Mouse (Mus musculus): ENCODE results near the gene Eomes. TPM values are rescaled to one million over a fixed set of nuclear protein-coding genes. Genes with fewer than 3 reads are reported as not detected.
A peak's percentile ranks its signal among the peaks of the same experiment; 100 is the strongest.

The Eomes gene
- polyA plus RNA-seq, 1 experiment, result 0.96 TPM

GRCm38 (mm10) chr9:118471296-118471695, 6.7 kb upstream of the Eomes start:
- TF ChIP-seq POLR2A (IDR thresholded peaks at IDR 0.05; ENCODE audit: borderline replicate concordance, extremely low read depth, low read depth, low read length), result no peak
- no peak for TF ChIP-seq CTCF (IDR thresholded peaks at IDR 0.05; ENCODE audit: insufficient read depth, low read length)
- 29% methylated on average over 3 of the region's 3 CpGs for WGBS
- DNase-seq, result no peak
- no peaks in the 10 kb centered on the region for H3K4me1 ChIP-seq (ENCODE audit: control insufficient read depth, insufficient read depth, low read length)
- H3K4me3 ChIP-seq (replicated peaks; ENCODE audit: extremely low read depth, low read depth, low read length), result no peak overlapping the region

GRCm38 (mm10) chr9:118476211-118476765, 1.7 kb upstream of the Eomes start:
- Histone ChIP-seq H3K4me3 (replicated peaks; ENCODE audit: extremely low read depth, low read depth, low read length) (no peak overlapping the region), H3K4me1 (ENCODE audit: control insufficient read depth, insufficient read depth, low read length) (peaks cover 4% of the 10 kb centered on the region; the same call in 1 of the 2 replicates)
- DNase-seq, result no peak
- TF ChIP-seq POLR2A (IDR thresholded peaks at IDR 0.05; ENCODE audit: borderline replicate concordance, extremely low read depth, low read depth, low read length), result no peak
- no peak for TF ChIP-seq CTCF (IDR thresholded peaks at IDR 0.05; ENCODE audit: insufficient read depth, low read length)
- 4% methylated on average over 22 of the region's 22 CpGs for WGBS

DNA sequence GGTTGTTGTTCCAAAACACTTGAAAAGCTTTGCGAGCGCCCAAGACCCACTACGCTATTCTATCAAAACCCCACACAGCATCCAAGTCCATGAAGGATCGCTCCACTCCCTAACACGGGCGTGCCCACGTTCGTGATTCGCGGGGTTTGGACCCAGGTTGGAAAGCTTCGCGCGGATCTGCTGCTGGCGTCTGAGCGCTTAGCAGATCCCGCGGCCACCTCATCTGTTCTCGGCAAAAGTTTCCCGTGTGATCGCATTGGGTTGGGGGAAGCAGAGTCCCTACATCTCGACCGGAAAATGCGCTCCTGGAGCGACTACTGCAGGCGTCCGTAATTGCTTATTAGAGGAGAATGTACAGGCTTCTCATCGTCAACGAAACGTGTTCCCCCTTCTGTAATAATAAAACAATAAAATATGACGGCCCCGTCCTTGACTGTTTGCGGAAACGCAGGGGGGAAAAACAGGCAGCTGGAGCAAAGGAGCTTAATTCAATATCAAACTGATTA, 1.2 kb upstream of the Eomes start:
- Histone ChIP-seq H3K4me1 (ENCODE audit: control insufficient read depth, insufficient read depth, low read length) (peaks cover 4% of the 10 kb centered on the region; the same call in 1 of the 2 replicates), H3K4me3 (replicated peaks; ENCODE audit: extremely low read depth, low read depth, low read length) (no peak overlapping the region)
- TF ChIP-seq CTCF (IDR thresholded peaks at IDR 0.05; ENCODE audit: insufficient read depth, low read length) (no peak), POLR2A (IDR thresholded peaks at IDR 0.05; ENCODE audit: borderline replicate concordance, extremely low read depth, low read depth, low read length) (no peak)
- 2% methylated on average over 33 of the region's 33 CpGs for WGBS
- no peak for DNase-seq

DNA sequence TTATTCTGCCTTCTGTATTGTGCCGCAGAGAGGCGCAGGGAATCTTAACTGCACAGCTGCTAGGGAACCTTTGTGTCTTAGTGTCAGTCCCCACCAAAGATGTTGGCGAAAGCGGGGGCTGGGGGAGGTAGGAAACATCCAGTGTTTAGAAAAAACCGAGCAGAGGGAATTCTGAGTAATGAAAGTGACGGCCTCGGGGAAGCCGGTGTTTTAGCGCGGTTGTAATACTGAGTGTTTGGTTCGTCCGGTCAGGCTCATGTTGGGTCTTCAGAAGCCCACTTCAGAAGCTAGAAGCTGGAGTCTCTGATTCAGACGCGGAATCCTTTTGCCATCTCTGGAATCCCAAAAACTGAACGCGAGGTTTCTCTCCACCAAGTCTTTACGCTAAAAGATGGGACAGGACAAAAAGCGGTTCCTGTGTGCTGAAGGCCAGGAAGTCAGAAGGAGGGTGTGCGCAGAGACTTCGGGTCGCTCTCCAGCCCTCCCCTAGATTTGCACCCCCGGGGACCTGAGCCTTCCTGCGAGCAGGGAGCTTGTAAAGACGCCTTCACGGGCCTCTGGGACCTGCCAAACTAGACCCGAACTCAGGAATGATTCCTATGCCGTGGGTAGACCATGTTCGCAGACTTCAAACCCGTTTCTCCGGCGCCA, 606 bp upstream of the Eomes start:
- Histone ChIP-seq H3K4me3 (replicated peaks; ENCODE audit: extremely low read depth, low read depth, low read length) (peak overlapping the region; percentile 39), H3K4me1 (ENCODE audit: control insufficient read depth, insufficient read depth, low read length) (peaks cover 4% of the 10 kb centered on the region; the same call in 1 of the 2 replicates)
- TF ChIP-seq POLR2A (IDR thresholded peaks at IDR 0.05; ENCODE audit: borderline replicate concordance, extremely low read depth, low read depth, low read length) (no peak), CTCF (IDR thresholded peaks at IDR 0.05; ENCODE audit: insufficient read depth, low read length) (no peak)
- no peak for DNase-seq
- 2% methylated on average over 31 of the region's 31 CpGs for whole genome bisulfite sequencing

- H3K4me3 ChIP-seq (replicated peaks; ENCODE audit: extremely low read depth, low read depth, low read length), result peak overlapping the region; percentile 7
- H3K4me1 ChIP-seq (ENCODE audit: control insufficient read depth, insufficient read depth, low read length), result peaks cover 4% of the 10 kb centered on the region; the same call in 1 of the 2 replicates
- TF ChIP-seq POLR2A (IDR thresholded peaks at IDR 0.05; ENCODE audit: borderline replicate concordance, extremely low read depth, low read depth, low read length) (no peak), CTCF (IDR thresholded peaks at IDR 0.05; ENCODE audit: insufficient read depth, low read length) (no peak)
- WGBS, result 1% methylated on average over 24 of the region's 29 CpGs
- DNase-seq, result no peak
These were observed 436 bp downstream of the Eomes start for GRCm38 (mm10) chr9:118478458-118478838.

DNA sequence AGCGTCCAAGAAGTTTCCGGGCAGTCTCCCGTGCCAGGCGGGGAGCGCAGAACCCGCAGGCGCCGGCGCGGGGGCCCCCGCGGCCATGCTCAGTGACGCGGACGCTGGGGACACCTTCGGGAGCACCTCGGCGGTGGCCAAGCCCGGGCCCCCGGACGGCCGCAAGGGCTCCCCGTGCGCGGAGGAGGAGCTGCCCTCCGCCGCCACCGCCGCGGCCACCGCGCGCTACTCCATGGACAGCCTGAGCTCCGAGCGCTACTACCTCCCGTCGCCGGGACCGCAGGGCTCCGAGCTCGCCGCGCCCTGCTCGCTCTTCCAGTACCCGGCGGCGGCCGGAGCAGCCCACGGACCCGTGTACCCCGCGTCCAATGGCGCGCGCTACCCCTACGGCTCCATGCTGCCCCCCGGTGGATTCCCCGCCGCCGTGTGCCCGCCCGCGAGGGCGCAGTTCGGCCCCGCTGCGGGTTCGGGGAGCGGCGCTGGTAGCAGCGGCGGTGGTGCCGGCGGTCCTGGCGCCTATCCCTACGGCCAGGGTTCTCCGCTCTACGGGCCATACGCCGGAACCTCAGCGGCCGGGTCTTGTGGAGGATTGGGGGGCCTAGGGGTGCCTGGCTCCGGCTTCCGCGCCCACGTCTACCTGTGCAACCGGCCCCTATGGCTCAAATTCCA, 961 bp downstream of the Eomes start:
- TF ChIP-seq POLR2A (IDR thresholded peaks at IDR 0.05; ENCODE audit: borderline replicate concordance, extremely low read depth, low read depth, low read length) (no peak), CTCF (IDR thresholded peaks at IDR 0.05; ENCODE audit: insufficient read depth, low read length) (no peak)
- DNase-seq, result peak; percentile 13
- H3K4me3 ChIP-seq (replicated peaks; ENCODE audit: extremely low read depth, low read depth, low read length), result no peak overlapping the region
- peaks cover 4% of the 10 kb centered on the region; the same call in 1 of the 2 replicates for H3K4me1 ChIP-seq (ENCODE audit: control insufficient read depth, insufficient read depth, low read length)
- WGBS, result 1% methylated on average over 87 of the region's 87 CpGs

GRCm38 (mm10) chr9:118479508-118480291, 1.7 kb downstream of the Eomes start:
- DNase-seq, result no peak
- H3K4me3 ChIP-seq (replicated peaks; ENCODE audit: extremely low read depth, low read depth, low read length), result no peak overlapping the region
- no peak for TF ChIP-seq CTCF (IDR thresholded peaks at IDR 0.05; ENCODE audit: insufficient read depth, low read length)
- no peak for TF ChIP-seq POLR2A (IDR thresholded peaks at IDR 0.05; ENCODE audit: borderline replicate concordance, extremely low read depth, low read depth, low read length)
- peaks cover 4% of the 10 kb centered on the region; the same call in 1 of the 2 replicates for H3K4me1 ChIP-seq (ENCODE audit: control insufficient read depth, insufficient read depth, low read length)
- WGBS, result 17% methylated on average over 23 of the region's 23 CpGs

DNA sequence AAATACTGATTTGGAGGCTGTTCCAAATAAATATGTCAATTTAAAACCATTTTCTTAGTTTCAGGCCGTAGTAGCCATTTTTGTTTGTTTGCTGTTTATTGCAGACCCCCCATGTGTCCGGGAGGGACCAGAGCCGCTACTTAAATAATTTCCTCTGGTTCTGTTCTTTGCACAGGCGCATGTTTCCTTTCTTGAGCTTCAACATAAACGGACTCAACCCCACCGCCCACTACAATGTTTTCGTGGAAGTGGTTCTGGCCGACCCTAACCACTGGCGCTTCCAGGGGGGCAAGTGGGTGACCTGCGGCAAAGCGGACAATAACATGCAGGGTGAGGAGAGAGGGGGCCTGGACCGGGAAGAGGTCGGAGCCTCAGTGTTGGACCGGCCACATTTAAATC, 2.3 kb downstream of the Eomes start:
- 19% methylated on average over 14 of the region's 14 CpGs for WGBS
- H3K4me3 ChIP-seq (replicated peaks; ENCODE audit: extremely low read depth, low read depth, low read length), result no peak overlapping the region
- no peak for DNase-seq
- peaks cover 4% of the 10 kb centered on the region; the same call in 1 of the 2 replicates for H3K4me1 ChIP-seq (ENCODE audit: control insufficient read depth, insufficient read depth, low read length)
- TF ChIP-seq CTCF (IDR thresholded peaks at IDR 0.05; ENCODE audit: insufficient read depth, low read length) (no peak), POLR2A (IDR thresholded peaks at IDR 0.05; ENCODE audit: borderline replicate concordance, extremely low read depth, low read depth, low read length) (no peak)

DNA sequence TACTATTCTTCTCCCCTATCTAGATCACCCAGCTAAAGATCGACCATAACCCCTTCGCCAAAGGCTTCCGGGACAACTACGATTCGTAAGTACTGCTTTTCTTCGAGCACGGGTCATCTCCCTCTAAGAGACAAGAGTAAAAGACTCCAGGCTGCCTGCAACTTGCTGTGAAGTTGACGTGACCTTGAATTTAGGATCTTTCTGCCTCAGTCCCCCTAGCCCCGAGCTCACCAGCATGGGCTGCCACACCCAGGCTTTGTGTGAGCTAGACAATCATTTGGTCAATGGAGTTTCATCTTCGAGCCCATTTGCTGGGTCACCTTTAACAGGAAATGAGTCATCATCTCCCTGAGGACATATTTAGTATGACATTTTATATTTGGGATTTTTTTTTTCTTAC, 4.2 kb downstream of the Eomes start:
- no peak for DNase-seq
- TF ChIP-seq CTCF (IDR thresholded peaks at IDR 0.05; ENCODE audit: insufficient read depth, low read length) (no peak), POLR2A (IDR thresholded peaks at IDR 0.05; ENCODE audit: borderline replicate concordance, extremely low read depth, low read depth, low read length) (no peak)
- no peak overlapping the region for H3K4me3 ChIP-seq (replicated peaks; ENCODE audit: extremely low read depth, low read depth, low read length)
- peaks cover 2% of the 10 kb centered on the region; the same call in 1 of the 2 replicates for H3K4me1 ChIP-seq (ENCODE audit: control insufficient read depth, insufficient read depth, low read length)
- WGBS, result 71% methylated on average over 10 of the region's 10 CpGs
